Mouse (Mus musculus): Measurements from ENCODE around the gene Pard6a. TPM values are rescaled to one million over a fixed set of nuclear protein-coding genes. Genes with fewer than 3 reads are reported as not detected.

The Pard6a gene
- polyA plus RNA-seq, 1 experiment from 2014 or later, result 18.0 TPM

DNA sequence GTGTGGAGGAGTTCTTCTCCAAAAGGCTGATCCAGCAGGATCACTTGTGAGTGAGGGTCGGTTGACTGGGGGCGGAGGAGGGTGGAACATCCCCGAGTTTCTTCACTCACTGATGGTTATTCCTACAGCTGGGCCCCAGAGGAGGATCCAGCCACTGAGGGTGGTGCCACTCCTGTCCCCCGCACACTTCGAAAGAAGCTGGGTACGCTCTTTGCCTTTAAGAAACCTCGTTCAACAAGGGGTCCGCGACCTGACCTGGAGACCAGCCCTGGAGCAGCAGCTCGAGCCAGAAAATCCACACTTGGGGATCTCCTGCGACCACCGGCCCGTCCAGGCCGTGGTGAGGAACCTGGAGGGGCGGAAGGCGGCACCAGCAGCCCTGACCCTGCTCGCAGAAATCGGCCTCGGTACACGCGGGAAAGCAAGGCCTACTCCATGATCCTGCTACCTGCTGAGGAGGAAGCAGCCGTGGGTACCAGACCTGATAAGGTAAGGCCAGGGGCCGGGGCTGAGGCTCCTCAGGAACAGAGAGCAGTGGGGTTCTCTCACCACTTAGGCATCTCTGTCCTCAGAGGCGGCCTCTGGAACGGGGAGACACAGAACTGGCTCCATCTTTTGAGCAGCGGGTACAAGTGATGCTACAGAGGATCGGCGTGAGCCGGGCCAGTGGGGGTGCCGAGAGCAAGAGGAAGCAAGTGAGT, 5.7 kb upstream of the Pard6a start:
- no peak overlapping the region for H3K9ac ChIP-seq (replicated peaks; ENCODE audit: low read depth, low read length)
- no peak overlapping the region for H3K4me3 ChIP-seq (ENCODE audit: low read depth, low read length)
- peaks cover 21% of the 10 kb centered on the region for H3K36me3 ChIP-seq (ENCODE audit: control insufficient read depth, insufficient read depth, low read length)
- 80% methylated on average over 30 of the region's 30 CpGs for WGBS
- H3K4me2 ChIP-seq (replicated peaks; ENCODE audit: low read depth, low read length), result no peak overlapping the region
- H3K27ac ChIP-seq (ENCODE audit: low read length), result no peak overlapping the region
- H3K9me3 ChIP-seq (ENCODE audit: control insufficient read depth, low read depth, low read length), result no peaks in the 10 kb centered on the region
- no peaks in the 10 kb centered on the region for H3K27me3 ChIP-seq (ENCODE audit: control insufficient read depth, insufficient read depth, low read length)
- ATAC-seq (ENCODE audit: insufficient number of reproducible peaks, insufficient read depth, low FRiP score, low read depth), result no peak
- peaks cover 10% of the 10 kb centered on the region for H3K4me1 ChIP-seq (ENCODE audit: control insufficient read depth, insufficient read depth, low read length)

DNA sequence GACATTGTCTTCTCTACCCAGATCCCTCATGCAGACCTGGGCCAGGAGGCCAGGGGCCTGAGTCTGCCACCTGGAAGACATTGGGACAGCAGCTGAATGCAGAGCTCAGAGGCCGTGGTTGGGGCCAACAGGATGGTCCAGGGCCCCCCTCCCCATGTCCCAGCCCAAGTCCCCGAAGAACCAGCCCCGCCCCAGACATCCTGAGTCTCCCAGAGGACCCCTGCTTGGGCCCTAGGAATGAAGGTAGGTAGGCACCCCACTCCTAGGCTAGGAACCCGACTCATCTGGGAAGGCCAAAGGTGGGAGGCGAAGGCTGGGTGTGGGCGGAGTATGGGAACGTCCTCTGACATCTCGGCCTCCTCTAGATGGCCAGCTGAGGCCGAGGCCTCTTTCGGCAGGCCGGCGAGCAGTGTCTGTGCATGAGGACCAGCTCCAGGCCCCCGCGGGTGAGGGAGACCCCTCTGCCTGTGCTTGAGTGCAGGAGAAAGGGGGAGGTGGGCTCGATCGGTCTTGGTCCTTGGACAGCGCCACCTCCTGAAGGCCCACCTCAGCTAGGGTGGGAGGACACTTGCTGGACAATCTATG, 3.7 kb upstream of the Pard6a start:
- WGBS, result 90% methylated on average over 17 of the region's 17 CpGs
- peaks cover 11% of the 10 kb centered on the region for H3K4me1 ChIP-seq (ENCODE audit: control insufficient read depth, insufficient read depth, low read length)
- no peaks in the 10 kb centered on the region for H3K9me3 ChIP-seq (ENCODE audit: control insufficient read depth, low read depth, low read length)
- H3K9ac ChIP-seq (replicated peaks; ENCODE audit: low read depth, low read length), result no peak overlapping the region
- H3K36me3 ChIP-seq (ENCODE audit: control insufficient read depth, insufficient read depth, low read length), result peaks cover 21% of the 10 kb centered on the region
- no peak overlapping the region for H3K4me3 ChIP-seq (ENCODE audit: low read depth, low read length)
- no peak overlapping the region for H3K27ac ChIP-seq (ENCODE audit: low read length)
- H3K4me2 ChIP-seq (replicated peaks; ENCODE audit: low read depth, low read length), result no peak overlapping the region
- ATAC-seq (ENCODE audit: insufficient number of reproducible peaks, insufficient read depth, low FRiP score, low read depth), result no peak
- H3K27me3 ChIP-seq (ENCODE audit: control insufficient read depth, insufficient read depth, low read length), result no peaks in the 10 kb centered on the region

DNA sequence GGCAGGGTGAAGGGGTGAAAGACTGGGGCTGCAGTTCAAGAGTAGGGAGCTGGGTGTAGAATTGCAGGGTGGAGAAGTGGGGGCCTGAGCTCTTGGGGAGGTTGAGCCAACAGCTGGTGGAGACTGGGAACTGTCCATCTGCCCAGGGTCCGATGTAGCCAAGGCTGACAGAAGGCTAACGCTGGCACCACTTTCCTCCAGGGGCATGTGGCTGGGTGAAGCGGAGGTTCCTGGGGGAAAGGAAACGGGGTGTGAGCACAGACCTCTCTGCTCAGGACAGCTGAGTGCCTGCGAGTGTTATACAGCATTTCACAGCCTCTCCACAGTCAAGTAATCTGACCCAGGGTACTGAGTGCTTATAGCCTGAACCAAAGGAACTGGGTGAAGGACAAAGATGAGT, 2.2 kb upstream of the Pard6a start:
- Histone ChIP-seq H3K36me3 (ENCODE audit: control insufficient read depth, insufficient read depth, low read length) (peaks cover 26% of the 10 kb centered on the region), H3K4me3 (ENCODE audit: low read depth, low read length) (no peak overlapping the region), H3K27me3 (ENCODE audit: control insufficient read depth, insufficient read depth, low read length) (no peaks in the 10 kb centered on the region), H3K27ac (ENCODE audit: low read length) (no peak overlapping the region), H3K4me1 (ENCODE audit: control insufficient read depth, insufficient read depth, low read length) (peaks cover 11% of the 10 kb centered on the region), H3K9ac (replicated peaks; ENCODE audit: low read depth, low read length) (no peak overlapping the region), H3K4me2 (replicated peaks; ENCODE audit: low read depth, low read length) (no peak overlapping the region), H3K9me3 (ENCODE audit: control insufficient read depth, low read depth, low read length) (no peaks in the 10 kb centered on the region)
- WGBS, result 86% methylated on average over 5 of the region's 5 CpGs
- ATAC-seq (ENCODE audit: insufficient number of reproducible peaks, insufficient read depth, low FRiP score, low read depth), result no peak

DNA sequence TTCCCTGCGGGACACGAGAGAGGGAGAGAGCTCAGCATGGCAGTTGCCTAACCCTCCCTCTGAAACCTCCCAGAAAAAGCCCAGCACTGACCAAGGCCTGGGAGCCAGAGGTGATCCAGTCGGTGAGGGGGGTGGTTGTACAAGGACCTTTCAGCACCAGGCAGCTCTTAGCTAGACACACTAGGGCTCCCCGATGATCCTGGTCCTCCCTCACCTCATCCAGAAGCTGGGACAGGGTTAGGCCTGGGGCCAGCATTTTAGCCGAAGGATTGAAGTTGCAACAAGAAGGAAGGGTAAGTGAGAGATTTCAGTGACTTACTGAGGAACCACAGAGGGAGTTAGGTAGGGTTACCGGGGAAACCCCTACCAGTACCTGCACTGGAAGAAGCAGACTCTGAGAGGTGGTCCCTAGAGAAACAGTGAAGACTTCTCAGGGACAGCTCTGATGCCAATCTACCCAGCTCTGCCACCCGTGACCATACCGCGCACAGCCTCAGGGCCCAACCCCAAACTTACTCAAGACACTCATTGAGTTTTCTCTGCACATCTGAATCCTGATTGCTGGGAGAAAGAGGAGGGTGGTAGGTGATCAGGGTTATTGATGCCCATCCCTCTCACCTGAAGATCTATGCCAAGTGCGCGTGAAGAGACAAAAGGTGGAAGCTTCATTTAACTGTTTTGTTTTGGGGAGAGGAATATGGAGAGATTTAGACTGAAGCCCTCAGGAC, 1.3 kb upstream of the Pard6a start:
- H3K27me3 ChIP-seq (ENCODE audit: control insufficient read depth, insufficient read depth, low read length), result no peaks in the 10 kb centered on the region
- no peak overlapping the region; the same call in 1 of the 2 replicates for H3K9ac ChIP-seq (replicated peaks; ENCODE audit: low read depth, low read length)
- peak overlapping the region; percentile 67 for H3K4me3 ChIP-seq (ENCODE audit: low read depth, low read length)
- no peak overlapping the region for H3K27ac ChIP-seq (ENCODE audit: low read length)
- no peaks in the 10 kb centered on the region for H3K9me3 ChIP-seq (ENCODE audit: control insufficient read depth, low read depth, low read length)
- no peak for ATAC-seq (ENCODE audit: insufficient number of reproducible peaks, insufficient read depth, low FRiP score, low read depth)
- peaks cover 27% of the 10 kb centered on the region for H3K36me3 ChIP-seq (ENCODE audit: control insufficient read depth, insufficient read depth, low read length)
- H3K4me1 ChIP-seq (ENCODE audit: control insufficient read depth, insufficient read depth, low read length), result peaks cover 6% of the 10 kb centered on the region
- 90% methylated on average over 11 of the region's 11 CpGs for WGBS
- H3K4me2 ChIP-seq (replicated peaks; ENCODE audit: low read depth, low read length), result peak overlapping the region; percentile 84

DNA sequence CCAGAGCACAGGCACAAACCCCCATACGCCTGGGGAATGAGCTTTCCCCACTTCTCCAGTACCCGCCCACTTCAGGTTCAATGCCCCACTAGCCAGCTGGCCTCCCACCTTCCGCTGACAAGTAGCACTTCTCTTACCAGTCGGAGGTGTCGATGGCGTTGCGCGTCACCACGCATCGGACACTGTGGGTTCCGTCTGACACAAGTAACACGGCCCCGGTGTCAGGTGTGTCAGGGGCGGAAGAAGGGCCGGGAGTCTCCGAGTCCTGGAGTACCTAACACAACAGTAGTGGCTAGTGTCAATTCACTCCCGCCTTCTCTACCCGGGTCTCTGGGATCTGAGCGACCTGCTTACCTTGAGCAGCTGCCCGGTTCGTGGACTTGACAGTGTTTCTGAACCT, 382 bp upstream of the Pard6a start:
- H3K27ac ChIP-seq (ENCODE audit: low read length), result 0 out of 2 replicates have a peak overlapping the region, but pooled peaks have one; percentile 95

DNA sequence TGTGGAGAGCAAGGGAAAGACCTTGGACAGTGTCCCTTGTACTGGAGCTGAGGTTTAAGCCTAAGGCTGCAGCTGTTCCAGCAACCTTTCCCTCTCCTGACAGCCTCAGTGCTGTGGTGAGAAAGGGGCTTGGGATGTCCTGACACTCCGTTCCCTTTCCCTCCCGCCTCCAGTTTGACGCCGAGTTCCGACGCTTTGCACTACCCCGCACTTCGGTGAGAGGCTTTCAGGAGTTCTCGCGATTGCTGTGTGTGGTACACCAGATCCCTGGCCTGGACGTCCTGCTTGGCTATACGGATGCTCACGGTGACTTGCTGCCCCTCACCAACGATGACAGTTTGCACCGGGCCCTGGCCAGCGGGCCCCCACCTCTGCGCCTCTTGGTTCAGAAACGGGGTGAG, 1.1 kb downstream of the Pard6a start:
- peaks cover 24% of the 10 kb centered on the region for H3K36me3 ChIP-seq (ENCODE audit: control insufficient read depth, insufficient read depth, low read length)
- peaks cover 12% of the 10 kb centered on the region for H3K4me1 ChIP-seq (ENCODE audit: control insufficient read depth, insufficient read depth, low read length)
- peak overlapping the region; percentile 22; the same call in 1 of the 2 replicates for H3K9ac ChIP-seq (replicated peaks; ENCODE audit: low read depth, low read length)
- peak overlapping the region; percentile 95; the same call in 1 of the 2 replicates for H3K27ac ChIP-seq (ENCODE audit: low read length)
- peak overlapping the region; percentile 84 for H3K4me2 ChIP-seq (replicated peaks; ENCODE audit: low read depth, low read length)
- H3K9me3 ChIP-seq (ENCODE audit: control insufficient read depth, low read depth, low read length), result no peaks in the 10 kb centered on the region
- ATAC-seq (ENCODE audit: insufficient number of reproducible peaks, insufficient read depth, low FRiP score, low read depth), result no peak
- H3K27me3 ChIP-seq (ENCODE audit: control insufficient read depth, insufficient read depth, low read length), result no peaks in the 10 kb centered on the region
- 46% methylated on average over 18 of the region's 18 CpGs for WGBS
- peak overlapping the region; percentile 67 for H3K4me3 ChIP-seq (ENCODE audit: low read depth, low read length)

More for the DNA sequence above, 382 bp upstream of the Pard6a start:
- WGBS, result under 1% methylated on average over 21 of the region's 21 CpGs
- Histone ChIP-seq H3K36me3 (ENCODE audit: control insufficient read depth, insufficient read depth, low read length) (peaks cover 27% of the 10 kb centered on the region), H3K27me3 (ENCODE audit: control insufficient read depth, insufficient read depth, low read length) (no peaks in the 10 kb centered on the region), H3K4me1 (ENCODE audit: control insufficient read depth, insufficient read depth, low read length) (peaks cover 6% of the 10 kb centered on the region), H3K9ac (replicated peaks; ENCODE audit: low read depth, low read length) (peak overlapping the region; percentile 49), H3K9me3 (ENCODE audit: control insufficient read depth, low read depth, low read length) (no peaks in the 10 kb centered on the region), H3K4me2 (replicated peaks; ENCODE audit: low read depth, low read length) (peak overlapping the region; percentile 84), H3K4me3 (ENCODE audit: low read depth, low read length) (peak overlapping the region; percentile 67)
- ATAC-seq (ENCODE audit: insufficient number of reproducible peaks, insufficient read depth, low FRiP score, low read depth), result peak; percentile 35; the same call in 1 of the 2 replicates

DNA sequence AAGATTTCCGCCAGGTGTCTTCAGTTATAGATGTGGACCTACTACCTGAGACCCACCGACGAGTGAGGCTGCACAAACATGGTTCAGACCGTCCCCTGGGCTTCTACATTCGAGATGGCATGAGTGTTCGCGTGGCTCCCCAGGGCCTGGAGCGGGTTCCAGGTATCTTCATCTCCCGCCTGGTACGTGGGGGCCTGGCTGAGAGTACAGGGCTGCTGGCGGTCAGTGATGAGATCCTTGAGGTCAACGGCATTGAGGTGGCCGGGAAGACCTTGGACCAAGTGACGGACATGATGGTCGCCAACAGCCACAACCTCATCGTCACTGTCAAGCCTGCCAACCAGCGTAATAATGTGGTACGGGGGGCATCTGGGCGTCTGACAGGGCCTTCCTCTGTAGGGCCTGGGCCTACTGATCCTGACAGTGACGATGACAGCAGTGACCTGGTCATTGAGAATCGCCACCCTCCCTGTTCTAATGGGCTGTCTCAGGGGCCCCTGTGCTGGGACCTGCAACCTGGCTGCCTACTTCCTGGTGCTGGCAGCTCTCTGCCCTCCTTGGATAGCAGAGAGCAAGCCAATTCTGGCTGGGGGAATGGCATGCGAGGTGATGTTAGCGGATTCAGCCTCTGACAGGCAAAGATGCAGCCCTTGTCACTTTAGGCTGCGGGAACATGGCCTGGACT, 1.9 kb downstream of the Pard6a start:
- Histone ChIP-seq H3K27ac (ENCODE audit: low read length) (no peak overlapping the region), H3K4me1 (ENCODE audit: control insufficient read depth, insufficient read depth, low read length) (peaks cover 17% of the 10 kb centered on the region), H3K27me3 (ENCODE audit: control insufficient read depth, insufficient read depth, low read length) (no peaks in the 10 kb centered on the region), H3K36me3 (ENCODE audit: control insufficient read depth, insufficient read depth, low read length) (peaks cover 16% of the 10 kb centered on the region), H3K9me3 (ENCODE audit: control insufficient read depth, low read depth, low read length) (no peaks in the 10 kb centered on the region), H3K9ac (replicated peaks; ENCODE audit: low read depth, low read length) (no peak overlapping the region), H3K4me2 (replicated peaks; ENCODE audit: low read depth, low read length) (no peak overlapping the region), H3K4me3 (ENCODE audit: low read depth, low read length) (no peak overlapping the region)
- ATAC-seq (ENCODE audit: insufficient number of reproducible peaks, insufficient read depth, low FRiP score, low read depth), result no peak
- WGBS, result 92% methylated on average over 24 of the region's 24 CpGs

DNA sequence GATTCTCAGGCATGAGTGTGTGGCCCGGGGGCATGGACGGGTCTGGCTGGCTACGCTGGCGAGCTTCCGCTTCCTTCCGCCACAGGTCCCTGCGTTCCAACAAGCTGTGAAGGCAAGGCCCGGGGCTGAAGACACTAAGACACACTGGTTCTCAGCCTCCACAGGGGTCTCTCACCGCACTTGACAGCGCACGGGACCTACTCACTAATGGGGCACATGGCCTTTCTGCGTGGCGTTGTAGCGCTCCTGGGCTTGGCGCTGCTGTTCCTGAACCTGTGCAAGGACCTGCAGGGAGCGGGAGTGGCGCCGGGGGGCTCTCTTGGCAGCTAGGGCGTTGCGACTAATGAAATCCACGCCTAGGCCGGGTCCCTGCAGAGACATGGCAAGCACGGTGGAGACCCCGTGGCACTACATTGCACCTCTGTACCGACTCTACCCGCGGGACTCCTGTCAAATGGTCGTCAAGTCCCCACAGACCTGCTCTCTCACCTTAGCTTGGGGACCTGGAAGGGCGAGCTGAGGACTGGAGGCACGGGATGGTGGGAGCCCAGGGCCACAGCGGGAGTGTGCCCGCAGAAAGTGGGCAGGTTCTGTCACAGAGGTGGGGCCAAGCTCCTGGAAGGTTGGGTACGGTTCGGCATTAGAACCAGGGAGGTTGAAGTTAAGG, 3.3 kb downstream of the Pard6a start:
- no peak overlapping the region for H3K27ac ChIP-seq (ENCODE audit: low read length)
- no peaks in the 10 kb centered on the region for H3K9me3 ChIP-seq (ENCODE audit: control insufficient read depth, low read depth, low read length)
- H3K4me1 ChIP-seq (ENCODE audit: control insufficient read depth, insufficient read depth, low read length), result peaks cover 17% of the 10 kb centered on the region
- WGBS, result 93% methylated on average over 34 of the region's 34 CpGs
- H3K4me3 ChIP-seq (ENCODE audit: low read depth, low read length), result no peak overlapping the region
- peaks cover 5% of the 10 kb centered on the region for H3K36me3 ChIP-seq (ENCODE audit: control insufficient read depth, insufficient read depth, low read length)
- ATAC-seq (ENCODE audit: insufficient number of reproducible peaks, insufficient read depth, low FRiP score, low read depth), result no peak
- no peak overlapping the region for H3K9ac ChIP-seq (replicated peaks; ENCODE audit: low read depth, low read length)
- H3K4me2 ChIP-seq (replicated peaks; ENCODE audit: low read depth, low read length), result no peak overlapping the region
- no peaks in the 10 kb centered on the region for H3K27me3 ChIP-seq (ENCODE audit: control insufficient read depth, insufficient read depth, low read length)

Data from stomach, embryonic 14.5 days (tissue).